Mouse (Mus musculus): ENCODE data around the gene Gstm3. TPM values are rescaled to one million over a fixed set of nuclear protein-coding genes. Genes with fewer than 3 reads are reported as not detected.
"Not testable (repeated sequence)": the region's sequence is repeated elsewhere in the genome, so short reads cannot be mapped to it uniquely, and the experiment has no call there.

Gene Gstm3
- 11.4 and 11.8 TPM in 2 replicates for polyA plus RNA-seq (2015; fragmentation: Nextera tagmentation; extraction: Ambion mirVana)

DNA sequence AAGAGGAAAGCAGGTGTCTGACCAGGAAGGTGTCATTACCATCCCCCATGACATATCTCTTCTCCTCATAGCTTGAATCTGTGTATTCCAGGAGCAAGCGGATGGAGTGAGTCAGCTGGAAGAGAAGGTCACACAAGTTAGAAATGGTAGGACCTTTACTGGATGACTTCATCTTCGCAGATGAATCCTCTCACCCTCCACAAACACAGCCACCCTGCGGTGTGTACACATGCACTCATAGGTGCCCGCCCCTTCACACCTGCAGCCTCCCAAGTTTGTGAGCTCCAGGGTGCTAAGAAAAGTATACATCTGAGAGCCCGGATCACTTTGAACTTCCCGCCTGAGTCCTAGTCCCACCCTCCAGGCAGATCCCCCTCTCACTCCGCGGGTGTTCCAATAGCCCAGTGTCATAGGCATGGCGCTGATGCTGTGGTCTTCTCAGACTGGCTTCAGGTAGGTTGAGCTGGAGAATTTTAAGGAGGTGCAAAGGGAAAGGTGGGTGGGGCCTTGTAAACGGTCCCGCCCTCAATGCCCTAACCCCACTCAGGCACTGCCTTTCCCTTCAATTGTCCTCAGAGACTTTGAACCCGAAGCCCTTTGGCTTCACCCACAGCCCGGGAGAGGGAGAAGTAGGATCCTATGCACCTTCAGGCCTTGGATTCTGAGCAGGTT is at the start of gene Gstm3:
Gstm3 (minus strand) TSS at position 560 of the 672 bp plus-strand sequence.
- H3K27me3 ChIP-seq: no peaks in the 10 kb centered on the region
- ATAC-seq (ENCODE audit: low read depth) (peak; percentile 21; the same call in 1 of the 2 replicates), DNase-seq (no peak)
- no peak within 1 kb of the TSS for H3K4me3 ChIP-seq (replicated peaks)
- no peak within 1 kb of the TSS for H3K4me2 ChIP-seq
- no peaks in the 10 kb centered on the region for H3K36me3 ChIP-seq
- H3K9ac ChIP-seq: no peak within 1 kb of the TSS
- H3K9me3 ChIP-seq (replicated peaks): no peaks in the 10 kb centered on the region
- H3K4me1 ChIP-seq (replicated peaks): peaks cover 18% of the 10 kb centered on the region
- no peak within 1 kb of the TSS for H3K27ac ChIP-seq
- 50% methylated on average over 13 of the region's 13 CpGs for WGBS (ENCODE audit: insufficient replicate concordance)

DNA sequence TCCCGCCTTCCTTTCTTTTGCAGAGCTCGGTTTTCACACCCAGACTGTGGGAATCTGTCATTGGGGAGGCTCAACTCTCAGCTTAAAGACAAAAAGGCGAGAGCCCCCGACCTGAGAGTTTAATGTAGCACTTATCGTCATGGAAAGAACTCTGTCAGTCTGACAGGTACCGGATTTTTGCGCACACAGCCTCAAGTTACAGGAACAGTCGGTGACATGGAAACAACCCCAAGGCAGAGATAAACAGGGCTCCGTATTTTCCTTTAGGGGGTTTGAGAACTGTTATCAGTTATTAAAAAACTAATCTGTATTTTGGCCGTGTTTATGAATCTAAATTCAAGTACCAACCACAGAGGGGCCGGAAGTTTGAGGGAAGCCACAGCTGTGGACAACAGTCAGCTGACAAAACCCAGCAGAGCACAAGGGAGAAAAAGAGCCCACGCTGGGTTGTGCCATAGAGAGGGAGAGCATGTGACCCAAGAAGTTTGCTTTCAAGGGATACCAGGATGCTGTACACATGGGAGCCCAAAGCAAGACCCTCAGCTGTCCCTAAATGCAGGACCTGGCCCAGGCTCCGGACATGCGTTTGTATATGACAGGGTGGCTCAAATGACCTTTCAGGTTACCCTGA is 49.2 kb upstream of the Gstm3 start:
- Histone ChIP-seq H3K27me3 (no peaks in the 10 kb centered on the region), H3K4me2 (peak overlapping the region; percentile 72), H3K4me1 (replicated peaks) (peaks cover 31% of the 10 kb centered on the region), H3K36me3 (no peaks in the 10 kb centered on the region), H3K9ac (peak overlapping the region; percentile 55), H3K27ac (peak overlapping the region; percentile 76), H3K9me3 (replicated peaks) (no peaks in the 10 kb centered on the region), H3K4me3 (replicated peaks) (peak overlapping the region; percentile 56)
- DNase-seq (no peak), ATAC-seq (ENCODE audit: low read depth) (no peak)
- WGBS (ENCODE audit: insufficient replicate concordance): 17% methylated on average over 14 of the region's 14 CpGs

DNA sequence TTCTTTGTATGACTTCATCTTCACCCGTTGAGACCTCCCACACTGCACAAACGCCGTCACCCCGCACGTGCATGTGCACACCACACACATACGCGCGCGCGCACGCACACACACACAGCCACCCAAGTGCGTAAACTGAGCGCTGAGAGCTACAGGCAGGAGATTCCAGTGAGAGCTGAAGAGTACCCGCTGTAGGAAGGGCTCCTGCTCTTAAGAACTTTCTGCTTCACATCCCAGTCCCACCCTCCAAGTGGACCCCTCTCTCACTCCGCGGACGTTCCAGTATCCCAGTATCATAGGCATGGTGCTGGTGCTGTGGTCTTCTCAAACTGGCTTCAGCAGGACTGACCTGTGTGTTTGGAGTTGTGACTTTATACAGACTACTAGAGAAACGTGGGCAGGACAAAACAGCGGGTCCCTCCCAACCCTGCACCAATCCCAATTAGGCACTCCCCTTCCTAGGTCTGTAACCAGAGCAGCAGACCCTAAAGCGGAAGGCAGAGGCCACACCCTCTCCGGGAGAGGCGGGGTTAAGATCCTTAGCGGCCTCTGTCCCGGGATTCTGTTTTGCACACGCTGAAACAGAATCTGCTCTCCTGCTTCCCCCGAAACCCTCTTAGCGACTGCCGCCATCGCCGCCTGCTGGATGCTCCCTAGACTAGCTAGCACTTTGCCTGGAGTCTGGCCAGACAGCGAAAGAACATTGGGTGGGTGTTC is 48.5 kb upstream of the Gstm3 start, which contains the start of gene Gstm1:
Gstm1 (minus strand) TSS at position 501 of the 717 bp plus-strand sequence.
- Histone ChIP-seq H3K4me1 (replicated peaks) (peaks cover 30% of the 10 kb centered on the region), H3K4me3 (replicated peaks) (peak within 1 kb of the TSS; percentile 56), H3K9ac (peak within 1 kb of the TSS; percentile 55), H3K4me2 (peak within 1 kb of the TSS; percentile 72), H3K27me3 (no peaks in the 10 kb centered on the region), H3K27ac (peak within 1 kb of the TSS; percentile 79), H3K36me3 (no peaks in the 10 kb centered on the region), H3K9me3 (replicated peaks) (no peaks in the 10 kb centered on the region)
- WGBS (ENCODE audit: insufficient replicate concordance): under 1% methylated on average over 31 of the region's 31 CpGs
- ATAC-seq (ENCODE audit: low read depth) (peak; percentile 92), DNase-seq (peak; percentile 76)

DNA sequence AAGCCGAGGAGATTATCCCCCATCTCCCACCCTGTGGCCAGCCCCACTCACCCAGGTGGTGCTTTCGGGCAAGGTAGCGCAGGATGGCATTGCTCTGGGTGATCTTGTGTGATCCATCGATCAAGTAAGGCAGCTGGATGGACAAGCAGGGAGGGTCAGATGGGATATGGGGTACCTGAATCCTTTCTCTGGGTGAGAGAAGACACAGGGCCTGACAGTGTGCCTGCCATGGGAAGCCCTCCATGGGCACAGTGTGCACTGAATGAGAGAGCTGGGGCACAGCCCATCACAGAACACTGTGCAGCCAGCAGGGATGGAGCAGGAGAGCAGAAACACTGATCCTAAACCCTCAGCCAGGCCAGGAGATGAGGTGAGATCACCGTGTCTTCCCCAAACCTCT is 47.4 kb upstream of the Gstm3 start:
- H3K4me1 ChIP-seq (replicated peaks): peaks cover 22% of the 10 kb centered on the region
- not testable (repeated sequence) for H3K27me3 ChIP-seq; H3K9me3 ChIP-seq (replicated peaks); ATAC-seq (ENCODE audit: low read depth); H3K36me3 ChIP-seq; DNase-seq; H3K27ac ChIP-seq
- peak overlapping the region; percentile 36; the same call in 1 of the 2 replicates for H3K9ac ChIP-seq
- peak overlapping the region; percentile 72 for H3K4me2 ChIP-seq
- WGBS (ENCODE audit: insufficient replicate concordance): 74% methylated on average over 5 of the region's 5 CpGs
- H3K4me3 ChIP-seq (replicated peaks): peak overlapping the region; percentile 56

GRCm38 (mm10) chr3:108014974-108015346 is 45.9 kb upstream of the Gstm3 start:
- Histone ChIP-seq H3K27me3 (no peaks in the 10 kb centered on the region), H3K4me1 (replicated peaks) (peaks cover 22% of the 10 kb centered on the region), H3K9ac (no peak overlapping the region), H3K4me3 (replicated peaks) (no peak overlapping the region), H3K27ac (no peak overlapping the region), H3K36me3 (no peaks in the 10 kb centered on the region), H3K9me3 (replicated peaks) (no peaks in the 10 kb centered on the region), H3K4me2 (0 out of 2 replicates have a peak overlapping the region, but pooled peaks have one; percentile 3)
- DNase-seq: no peak
- ATAC-seq (ENCODE audit: low read depth): no peak
- WGBS (ENCODE audit: insufficient replicate concordance): 62% methylated on average over 2 of the region's 2 CpGs

DNA sequence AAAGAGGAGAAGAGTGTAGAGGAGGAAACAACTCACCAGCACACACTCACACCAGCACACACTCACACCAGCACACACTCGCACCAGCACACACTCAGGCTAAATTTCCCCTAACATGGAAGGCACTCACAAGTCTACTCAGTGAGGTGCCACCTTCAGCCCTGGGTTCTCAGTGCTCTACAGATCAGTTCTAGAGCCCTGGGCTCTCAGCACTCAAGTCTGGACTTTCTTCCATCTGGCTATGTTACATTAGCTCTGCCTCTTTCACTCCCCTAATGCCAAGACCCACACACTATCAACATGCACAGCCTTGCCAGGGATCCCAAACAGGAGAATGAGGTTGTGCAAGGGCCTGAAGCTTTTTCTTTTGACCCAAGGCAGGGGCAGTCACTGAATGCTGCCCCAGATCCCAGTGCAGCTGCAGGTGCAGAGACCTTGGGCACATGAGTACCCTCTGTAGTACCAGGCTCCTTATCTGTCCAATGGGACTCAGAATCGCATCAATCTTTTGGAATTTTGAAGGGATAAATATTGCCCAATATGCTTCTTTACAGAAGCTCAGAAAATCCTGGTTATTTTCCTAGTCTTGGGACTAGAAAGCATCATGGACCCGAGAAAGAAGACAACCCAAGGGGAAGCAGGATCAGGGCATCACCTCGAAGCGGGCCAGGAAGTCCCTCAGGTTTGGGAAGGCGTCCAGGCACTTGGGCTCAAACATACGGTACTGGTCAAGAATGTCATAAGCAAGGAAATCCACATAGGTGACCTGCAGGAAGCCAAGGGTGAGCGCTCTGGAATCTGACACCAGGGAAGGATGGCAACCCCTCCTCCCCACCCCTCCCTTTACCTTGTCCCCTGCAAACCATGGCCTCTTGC is 45.3 kb upstream of the Gstm3 start:
- Histone ChIP-seq H3K4me2 (peak overlapping the region; percentile 37), H3K36me3 (no peaks in the 10 kb centered on the region), H3K9me3 (replicated peaks) (no peaks in the 10 kb centered on the region), H3K4me1 (replicated peaks) (peaks cover 21% of the 10 kb centered on the region), H3K27me3 (no peaks in the 10 kb centered on the region), H3K9ac (no peak overlapping the region), H3K27ac (0 out of 2 replicates have a peak overlapping the region, but pooled peaks have one; percentile 23), H3K4me3 (replicated peaks) (no peak overlapping the region)
- DNase-seq (no peak), ATAC-seq (ENCODE audit: low read depth) (no peak)
- WGBS (ENCODE audit: insufficient replicate concordance): 69% methylated on average over 8 of the region's 8 CpGs

GRCm38 (mm10) chr3:108013331-108013871 is 44.3 kb upstream of the Gstm3 start:
- H3K27me3 ChIP-seq: no peaks in the 10 kb centered on the region
- peak overlapping the region; percentile 23; the same call in 1 of the 2 replicates for H3K27ac ChIP-seq
- peaks cover 12% of the 10 kb centered on the region for H3K4me1 ChIP-seq (replicated peaks)
- peak overlapping the region; percentile 37 for H3K4me2 ChIP-seq
- no peak for DNase-seq
- H3K9ac ChIP-seq: no peak overlapping the region
- no peaks in the 10 kb centered on the region for H3K9me3 ChIP-seq (replicated peaks)
- no peaks in the 10 kb centered on the region for H3K36me3 ChIP-seq
- 48% methylated on average over 4 of the region's 4 CpGs for WGBS (ENCODE audit: insufficient replicate concordance)
- H3K4me3 ChIP-seq (replicated peaks): no peak overlapping the region
- ATAC-seq (ENCODE audit: low read depth): no peak

DNA sequence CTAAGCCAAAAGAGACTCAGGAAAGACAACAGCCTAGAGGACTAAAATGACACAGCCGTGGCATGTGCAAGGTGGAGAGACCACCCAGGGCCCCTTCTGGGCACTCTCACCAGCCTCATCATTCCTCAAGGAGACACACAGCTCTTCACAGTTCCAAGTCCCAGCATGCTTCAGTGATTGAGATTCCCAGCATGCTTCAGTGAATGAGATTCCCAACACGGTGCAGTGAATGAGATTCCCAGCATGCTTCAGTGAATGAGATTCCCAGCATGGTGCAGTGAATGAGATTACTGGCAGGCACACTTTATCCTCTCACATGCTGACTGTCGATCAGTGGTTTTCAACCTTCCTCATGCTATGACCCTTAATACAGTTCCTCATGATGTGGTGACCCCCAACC is 42.5 kb upstream of the Gstm3 start:
- H3K27me3 ChIP-seq: no peaks in the 10 kb centered on the region
- H3K4me3 ChIP-seq (replicated peaks): no peak overlapping the region
- no peaks in the 10 kb centered on the region for H3K36me3 ChIP-seq
- H3K4me1 ChIP-seq (replicated peaks): peaks cover 3% of the 10 kb centered on the region
- no peak overlapping the region for H3K27ac ChIP-seq
- no peaks in the 10 kb centered on the region for H3K9me3 ChIP-seq (replicated peaks)
- no peak overlapping the region for H3K9ac ChIP-seq
- no peak for ATAC-seq (ENCODE audit: low read depth)
- DNase-seq: no peak
- H3K4me2 ChIP-seq: no peak overlapping the region
- WGBS (ENCODE audit: insufficient replicate concordance): 63% methylated on average over 3 of the region's 3 CpGs

- no peaks in the 10 kb centered on the region for H3K9me3 ChIP-seq (replicated peaks)
- no peaks in the 10 kb centered on the region for H3K36me3 ChIP-seq
- DNase-seq (no peak), ATAC-seq (ENCODE audit: low read depth) (no peak)
- 42% methylated on average over 2 of the region's 2 CpGs for WGBS (ENCODE audit: insufficient replicate concordance)
- H3K27ac ChIP-seq: no peak overlapping the region
- H3K4me3 ChIP-seq (replicated peaks): no peak overlapping the region
- no peaks in the 10 kb centered on the region; the same call in 1 of the 2 replicates for H3K4me1 ChIP-seq (replicated peaks)
- no peaks in the 10 kb centered on the region for H3K27me3 ChIP-seq
- no peak overlapping the region for H3K4me2 ChIP-seq
- no peak overlapping the region for H3K9ac ChIP-seq
These were observed 41.2 kb upstream of the Gstm3 start for GRCm38 (mm10) chr3:108010286-108010685.

DNA sequence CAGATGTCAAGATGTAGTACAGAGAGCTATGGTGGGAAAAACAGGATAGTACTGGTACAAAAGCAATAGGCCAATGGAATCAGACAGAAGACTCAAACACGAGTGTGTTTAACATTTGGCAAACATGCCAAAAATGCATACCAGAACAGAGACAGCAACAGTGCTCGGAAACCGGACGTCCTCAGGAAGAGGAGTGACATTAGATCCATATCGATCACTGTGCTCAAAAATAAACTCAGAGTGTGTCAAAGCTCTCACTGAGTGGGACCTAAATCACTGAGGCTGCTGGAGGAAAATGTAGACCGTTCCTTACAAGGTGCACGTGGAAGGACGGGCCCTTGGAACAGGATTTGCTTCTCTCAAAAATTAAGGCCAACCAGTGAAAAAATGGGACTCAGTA is 32.9 kb upstream of the Gstm3 start:
- DNase-seq (no peak), ATAC-seq (ENCODE audit: low read depth) (no peak)

More for the DNA sequence above, 32.9 kb upstream of the Gstm3 start:
- no peaks in the 10 kb centered on the region for H3K27me3 ChIP-seq
- no peaks in the 10 kb centered on the region for H3K4me1 ChIP-seq (replicated peaks)
- no peaks in the 10 kb centered on the region for H3K36me3 ChIP-seq
- no peak overlapping the region for H3K27ac ChIP-seq
- no peak overlapping the region for H3K9ac ChIP-seq
- 57% methylated on average over 8 of the region's 8 CpGs for WGBS (ENCODE audit: insufficient replicate concordance)
- no peak overlapping the region for H3K4me2 ChIP-seq
- no peaks in the 10 kb centered on the region for H3K9me3 ChIP-seq (replicated peaks)
- no peak overlapping the region for H3K4me3 ChIP-seq (replicated peaks)
